Mouse (Mus musculus) left cerebral cortex, postnatal 36 days (tissue): Measurements from ENCODE around the gene Msl2. TPM values are rescaled to one million over a fixed set of nuclear protein-coding genes. Genes with fewer than 3 reads are reported as not detected.
A peak's percentile ranks its signal among the peaks of the same experiment; 100 is the strongest.

ENCODE experiments used
- DNase-seq, 2 experiments: peaks; one replicate each; pipeline ENCODE4 v3.0.0; 2021 to 2022; ENCODE audit warnings: low spot score in 2 of 2, mixed read lengths in 1 of 2
- intact Hi-C: fragments of 180-260 bp; cut with DNase I; formaldehyde crosslinking; loops from one replicate; pipeline ENCODE4 v1.15.1; 2025
- total RNA-seq, 2 experiments: library from RNA; stranded (reverse); gene quantifications; 2 replicates each; pipeline ENCODE4 v1.2.3; 2021

The Msl2 gene
- total RNA-seq, 2 experiments from 2014 or later, result 61.5 to 63.2 TPM

DNA sequence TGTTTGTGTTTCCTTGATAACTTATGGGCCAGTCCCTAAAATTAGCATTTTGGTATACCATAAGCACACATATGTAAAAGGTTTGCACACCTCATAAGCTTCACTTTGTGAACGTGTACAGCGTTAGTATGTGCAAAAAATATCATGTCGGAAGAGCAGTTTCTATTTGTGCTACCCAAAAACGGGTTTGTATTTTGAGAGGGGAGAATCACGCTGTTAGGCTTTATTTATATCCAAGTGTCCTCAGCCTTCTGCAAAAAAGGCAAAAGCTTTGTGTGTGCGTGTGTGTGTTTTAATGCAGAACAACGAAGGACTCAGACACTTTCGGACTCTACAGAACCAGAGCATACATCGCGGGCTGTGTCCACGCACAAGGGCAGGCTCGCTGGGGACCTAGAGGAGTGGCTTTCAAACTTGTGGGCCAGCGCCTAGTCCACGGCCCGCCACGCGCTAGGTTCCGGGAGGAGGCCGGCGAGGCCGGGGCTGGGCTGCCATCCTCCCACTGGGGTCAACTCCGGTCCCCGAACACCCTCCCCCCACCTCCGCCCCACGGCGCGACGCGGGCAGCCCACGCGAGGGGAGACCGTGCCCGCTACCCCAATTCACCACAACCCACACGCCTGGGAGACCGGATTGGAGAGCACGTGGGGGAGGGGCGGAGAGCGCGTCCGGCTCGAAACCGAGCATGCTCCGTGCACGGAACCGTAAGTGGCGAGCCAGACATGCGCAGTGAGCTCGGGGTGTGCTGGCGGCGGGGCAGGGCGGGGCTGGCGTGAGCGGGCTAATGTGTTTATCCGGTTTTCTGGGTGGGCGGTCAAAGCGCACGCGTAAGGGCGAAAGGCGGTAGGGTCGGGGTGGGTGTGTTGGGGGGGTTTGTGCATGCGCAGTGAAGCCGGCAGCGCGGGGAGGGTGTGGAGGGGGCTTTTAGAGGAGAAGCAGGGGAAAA is 587 bp upstream of the Msl2 start:
- intact Hi-C loops, result loop anchor here (1.0 to 5.0 kb wide), 2 partner anchors 39 to 179 kb away; partner anchors contain the start of genes Pccb and Ppp2r3a

DNA sequence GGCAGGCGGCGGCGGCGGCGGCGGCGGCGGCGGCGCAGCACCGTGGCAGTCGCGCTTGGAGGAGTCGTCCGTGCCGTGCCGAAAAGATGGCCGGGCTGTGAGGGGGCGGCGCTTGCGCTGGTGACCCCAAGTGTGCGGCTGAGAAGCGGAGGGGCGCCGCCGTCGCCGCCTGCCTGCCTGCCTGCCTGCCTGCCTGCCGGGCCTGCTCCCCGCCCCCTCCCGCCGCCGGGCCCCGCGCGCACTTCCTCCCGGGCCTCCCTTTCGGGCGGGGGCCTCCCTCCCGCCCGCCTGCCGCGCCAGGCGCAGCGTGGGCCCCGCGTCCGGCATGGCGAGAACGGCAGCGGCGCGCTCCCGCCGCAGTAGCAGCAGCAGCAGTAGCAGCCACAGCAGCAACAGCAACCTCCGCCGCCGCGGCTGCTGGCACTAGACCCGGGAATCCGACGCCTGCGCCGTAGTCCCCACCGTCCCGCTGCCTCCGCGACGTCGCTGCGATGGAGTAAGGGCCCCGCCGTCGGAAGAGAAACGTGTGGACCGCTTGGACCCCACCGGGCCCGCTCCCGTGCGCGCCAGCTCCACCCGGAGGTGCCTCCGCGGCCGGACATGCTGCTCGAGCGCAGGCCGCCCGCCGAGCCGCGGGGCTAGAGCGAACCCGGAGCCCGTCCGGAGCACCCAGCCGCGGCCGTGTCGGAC is 576 bp downstream of the Msl2 start:
- peak; percentile 82 to 89 for DNase-seq
- intact Hi-C loops, result loop anchor here (2.0 to 5.0 kb wide), 2 partner anchors 178 to 432 kb away; partner anchors contain the start of gene Ppp2r3a

More for the DNA sequence above, 587 bp upstream of the Msl2 start:
- peak; percentile 99 for DNase-seq

DNA sequence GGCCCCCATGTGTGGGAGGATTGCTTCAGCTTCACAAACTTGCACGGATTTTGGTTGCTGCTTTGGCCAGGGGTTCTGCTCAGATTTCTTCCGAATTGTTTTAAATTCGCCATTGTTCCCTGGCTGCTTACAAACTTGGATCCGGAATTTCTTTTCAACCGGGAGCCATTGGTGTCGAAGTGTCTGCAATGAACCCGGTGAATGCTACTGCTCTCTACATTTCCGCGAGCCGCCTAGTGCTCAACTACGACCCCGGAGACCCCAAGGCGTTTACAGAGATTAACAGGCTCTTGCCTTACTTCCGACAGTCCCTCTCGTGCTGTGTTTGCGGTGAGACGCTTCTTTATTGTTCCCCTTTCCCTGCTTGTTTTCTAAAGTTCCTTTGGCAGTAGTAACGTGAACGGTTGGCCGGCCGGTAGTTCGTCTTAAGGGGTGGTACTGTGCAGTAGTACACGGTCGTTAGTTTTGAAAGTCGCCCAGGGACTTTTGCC is 1.2 kb downstream of the Msl2 start:
- intact Hi-C loops, result loop anchor here (2.0 kb wide), 1 partner anchor 432 kb away; no protein-coding TSS in a partner anchor
- no peak for DNase-seq

DNA sequence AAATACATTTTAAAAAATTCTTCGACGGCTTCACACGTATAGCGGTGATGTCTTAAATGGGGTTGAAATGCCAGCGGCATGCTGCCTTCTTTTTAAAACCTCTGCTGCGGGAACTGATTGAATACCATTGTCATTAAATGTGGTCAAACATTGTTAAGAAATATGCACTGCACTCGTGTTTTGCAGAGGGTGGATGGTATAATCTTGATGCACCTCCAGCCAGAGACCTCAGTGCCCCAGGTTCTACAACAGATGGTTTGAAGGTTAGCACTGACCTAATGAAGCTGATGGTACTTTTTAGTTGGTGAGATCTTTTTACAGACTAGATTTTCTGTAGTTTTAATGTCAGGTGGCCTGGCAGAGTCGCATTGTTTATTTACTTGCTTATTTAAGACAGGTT is 1.8 kb downstream of the Msl2 start:
- DNase-seq, result no peak
- intact Hi-C loops, result loop anchor here (2.0 kb wide), 1 partner anchor 433 kb away; no protein-coding TSS in a partner anchor

DNA sequence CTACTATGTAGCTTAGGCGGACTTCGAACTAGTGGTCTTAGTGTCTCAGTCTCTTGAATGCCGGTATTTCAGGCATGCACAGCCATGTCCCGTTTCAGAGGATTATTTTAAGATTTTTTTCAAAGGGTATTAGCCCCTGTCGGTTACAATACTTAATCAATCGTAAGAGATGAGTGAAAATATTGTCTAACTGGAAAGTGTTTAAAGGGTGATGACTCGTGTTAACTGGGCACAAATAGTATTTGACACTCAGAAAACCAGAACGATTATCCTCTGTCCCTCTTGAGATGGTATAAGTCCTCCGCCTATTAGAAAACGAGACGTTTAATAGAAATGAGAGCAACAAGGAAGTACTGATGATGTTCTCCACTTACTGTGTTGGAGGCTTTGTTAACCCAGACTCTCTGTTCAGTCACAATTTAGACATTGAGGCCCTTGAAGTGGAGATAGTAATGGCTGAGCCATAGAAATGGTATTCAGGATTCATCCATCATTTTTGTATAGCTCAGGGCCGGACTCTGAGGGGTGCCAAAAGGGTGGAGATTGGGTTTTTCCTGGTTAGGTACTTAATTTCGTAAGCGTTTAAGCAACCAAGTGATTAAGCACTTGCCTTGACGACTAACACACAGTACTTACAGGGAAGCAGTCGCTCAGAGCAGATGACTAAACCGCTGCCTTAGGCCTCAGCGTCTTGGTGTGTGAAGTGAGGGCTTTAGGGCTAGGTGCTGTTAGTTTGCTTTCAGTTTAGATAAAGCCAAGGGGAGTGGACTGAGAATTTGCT is 2.4 kb downstream of the Msl2 start:
- intact Hi-C loops, result no loop called here
- no peak for DNase-seq

- no peak for DNase-seq
- intact Hi-C loops, result no loop called here
Observed at GRCm38 (mm10) chr9:101077486-101077885, 3.6 kb downstream of the Msl2 start.

- intact Hi-C loops, result no loop called here
- DNase-seq, result no peak
Observed at GRCm38 (mm10) chr9:101078579-101078978, 4.7 kb downstream of the Msl2 start.

- no peak for DNase-seq
- intact Hi-C loops, result no loop called here
Observed at GRCm38 (mm10) chr9:101080046-101080685, 6.3 kb downstream of the Msl2 start.

DNA sequence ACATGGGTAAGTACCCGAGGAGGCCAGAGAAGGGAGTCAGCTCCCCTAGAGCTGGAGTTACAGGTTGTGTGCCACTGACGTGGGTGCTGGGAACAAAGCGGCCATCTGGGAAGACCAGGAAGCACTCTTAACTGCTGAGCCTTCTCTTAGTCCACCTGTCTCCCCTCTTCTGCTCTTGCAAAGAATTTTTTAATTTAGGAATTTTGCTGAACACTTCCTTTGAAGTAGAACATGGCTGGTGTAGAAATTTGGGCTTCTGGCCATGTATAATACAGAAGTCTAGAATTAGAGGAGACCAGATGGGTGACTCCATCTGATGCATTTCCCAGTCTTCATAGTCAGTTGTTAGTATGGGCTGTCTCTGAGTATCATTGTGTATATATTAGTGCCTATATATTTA is 9.8 kb downstream of the Msl2 start:
- peak in 1 of 2 experiments; percentile 26 for DNase-seq
- intact Hi-C loops, result no loop called here

DNA sequence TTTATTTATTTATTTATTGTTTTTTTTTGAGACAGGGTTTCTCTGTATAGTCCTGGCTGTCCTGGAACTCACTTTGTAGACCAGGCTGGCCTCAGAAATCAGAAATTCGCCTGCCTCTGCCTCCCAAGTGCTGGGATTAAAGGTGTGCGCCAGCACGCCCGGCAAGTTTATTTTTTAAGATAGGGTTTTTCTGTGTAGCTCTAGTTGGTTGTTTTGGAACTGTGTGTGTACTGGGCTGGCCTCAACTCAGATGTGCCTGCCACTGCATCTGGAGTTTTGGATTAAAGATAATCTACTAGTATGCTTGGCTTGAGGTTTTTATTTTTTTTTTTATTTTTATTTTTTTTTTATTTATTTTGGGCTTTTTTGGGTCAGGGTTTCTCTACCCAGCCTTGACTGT is 21.5 kb downstream of the Msl2 start:
- intact Hi-C loops, result no loop called here
- no peak for DNase-seq

DNA sequence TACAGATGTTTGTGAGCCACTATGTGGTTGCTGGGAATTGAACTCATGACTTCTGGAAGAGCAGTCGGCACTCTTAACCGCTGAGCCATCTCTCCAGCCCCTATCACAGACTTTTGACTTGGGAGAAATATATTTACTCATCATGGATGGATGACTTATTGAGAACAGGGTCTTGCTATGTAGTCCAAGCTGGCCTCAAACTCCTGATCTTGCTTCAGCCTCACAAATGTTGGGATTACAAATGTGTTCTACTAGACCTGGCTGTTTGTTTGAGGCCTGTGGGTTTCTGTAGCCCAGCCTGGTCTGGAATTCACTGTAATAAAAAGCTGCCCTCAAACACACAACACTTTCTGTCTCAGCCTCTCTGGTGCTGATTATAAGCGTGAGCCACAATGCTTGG is 22.6 kb downstream of the Msl2 start:
- no peak for DNase-seq
- intact Hi-C loops, result no loop called here

DNA sequence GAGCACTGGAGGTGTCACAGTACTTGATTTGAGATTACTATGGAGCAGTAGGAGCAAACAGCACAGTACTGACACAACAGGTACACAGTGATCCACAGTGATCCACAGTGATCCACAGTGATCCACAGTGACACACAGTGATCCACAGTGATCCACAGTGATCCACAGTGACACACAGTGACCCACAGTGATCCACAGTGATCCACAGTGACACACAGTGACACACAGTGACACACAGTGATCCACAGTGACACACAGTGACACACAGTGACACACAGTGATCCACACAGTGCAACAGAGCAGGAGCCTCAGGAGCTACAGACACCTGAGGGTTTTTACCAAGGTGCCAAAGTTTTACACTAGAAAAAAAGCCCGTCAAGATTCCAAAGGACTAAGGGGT is 23.6 kb downstream of the Msl2 start:
- no peak for DNase-seq
- intact Hi-C loops, result no loop called here

DNA sequence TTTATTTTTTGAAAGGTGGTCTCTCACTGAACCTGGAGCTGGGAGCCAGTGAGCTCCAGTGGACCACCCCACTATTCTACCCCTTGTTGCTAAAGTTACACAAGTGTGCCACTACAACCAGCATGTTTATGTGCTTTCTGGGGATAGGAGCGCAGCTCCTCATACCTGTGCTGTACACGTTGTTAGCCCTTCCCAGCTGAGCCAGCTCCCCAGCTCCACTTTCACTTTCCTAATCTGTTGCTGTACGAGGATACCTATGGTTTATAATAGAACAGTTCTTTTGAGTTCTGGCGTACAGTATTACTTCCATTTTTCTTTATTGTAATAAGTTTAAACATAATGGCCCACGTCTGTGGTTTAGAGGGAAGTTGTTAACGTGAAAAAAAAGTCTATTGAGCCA is 25.5 kb downstream of the Msl2 start:
- DNase-seq, result no peak
- intact Hi-C loops, result no loop called here

- no peak for DNase-seq
- intact Hi-C loops, result no loop called here
Observed at GRCm38 (mm10) chr9:101100163-101100562, 26.3 kb downstream of the Msl2 start.

- no peak for DNase-seq
- intact Hi-C loops, result no loop called here
Observed at GRCm38 (mm10) chr9:101101547-101101946, 27.6 kb downstream of the Msl2 start.

- DNase-seq, result no peak
- intact Hi-C loops, result no loop called here
Observed at GRCm38 (mm10) chr9:101102288-101102687, 28.4 kb downstream of the Msl2 start.

GRCm38 (mm10) chr9:101104931-101105330 is 31.0 kb downstream of the Msl2 start:
- no peak for DNase-seq
- intact Hi-C loops, result no loop called here

DNA sequence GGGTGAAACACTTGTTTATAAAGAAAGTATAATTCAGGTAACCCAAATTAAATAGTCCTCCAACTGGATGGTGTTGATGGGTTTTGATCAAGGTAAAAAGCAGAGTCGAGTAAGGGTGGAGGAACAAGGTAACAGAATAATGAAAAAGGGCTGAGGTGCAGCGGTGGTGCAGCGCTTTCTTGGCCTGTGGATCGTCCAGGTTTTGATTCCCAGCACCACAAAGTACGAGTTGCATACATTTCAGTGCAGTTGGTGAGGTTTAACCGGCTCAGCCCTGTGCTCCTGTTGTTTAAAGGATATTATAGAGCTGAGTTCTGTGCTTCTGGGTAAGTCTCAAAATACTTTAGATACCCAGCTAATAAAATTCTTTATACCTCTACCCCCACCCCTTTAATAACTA is 31.8 kb downstream of the Msl2 start:
- DNase-seq, result no peak
- intact Hi-C loops, result no loop called here

DNA sequence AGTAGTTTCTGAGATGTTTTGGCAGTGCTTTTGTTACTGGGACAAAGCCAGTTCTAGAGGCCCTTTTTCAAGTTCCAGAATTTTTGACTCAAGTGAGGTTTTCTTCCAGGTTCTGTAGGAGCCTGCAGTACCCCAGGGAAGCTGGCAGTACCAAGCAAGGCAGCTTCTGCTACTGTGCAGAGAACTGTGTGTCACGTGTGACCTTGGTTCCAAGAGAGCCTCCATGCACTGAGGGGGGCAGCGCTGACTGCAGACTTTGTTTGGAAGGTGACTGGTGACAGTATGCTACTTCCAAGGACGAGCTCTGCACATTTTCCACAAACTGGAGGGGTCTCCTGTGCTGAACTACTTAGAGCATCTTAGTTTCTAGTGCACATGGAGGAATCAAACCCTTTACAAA is 33.5 kb downstream of the Msl2 start:
- intact Hi-C loops, result no loop called here

More for the DNA sequence above, 33.5 kb downstream of the Msl2 start:
- DNase-seq, result no peak
